Mouse (Mus musculus) liver, embryonic 12.5 days (tissue): ENCODE data around the gene Donson. TPM values are rescaled to one million over a fixed set of nuclear protein-coding genes. Genes with fewer than 3 reads are reported as not detected.

Experiments used
- ATAC-seq: fragments of 200-750 bp; cut with Nextera tagmentation; 2 replicates; pipeline ENCODE4 v1.8.0; 2017; ENCODE audit warnings: moderate number of reproducible peaks, mild to moderate bottlenecking, moderate library complexity
- H3K27ac ChIP-seq: fragments of 300-500 bp; sonication (generic); 2 replicates; pipeline ENCODE4 v1.5.1; 2016; ENCODE audit warnings: mild to moderate bottlenecking
- H3K27me3 ChIP-seq: fragments of 300-500 bp; sonication (generic); replicated peaks from 2 replicates; pipeline ENCODE4 v1.6.1; 2016; ENCODE audit warnings: mild to moderate bottlenecking, moderate library complexity
- H3K36me3 ChIP-seq: fragments of 300-500 bp; sonication (generic); 2 replicates; pipeline ENCODE4 v1.6.1; 2016; ENCODE audit warnings: mild to moderate bottlenecking, moderate library complexity
- H3K4me1 ChIP-seq: fragments of 300-500 bp; sonication (generic); 2 replicates; pipeline ENCODE4 v1.6.1; 2016
- H3K4me2 ChIP-seq: fragments of 300-500 bp; sonication (generic); 2 replicates; pipeline ENCODE4 v1.6.1; 2016; ENCODE audit warnings: mild to moderate bottlenecking, moderate library complexity
- H3K4me3 ChIP-seq: fragments of 300-500 bp; sonication (generic); 2 replicates; pipeline ENCODE4 v1.5.1; 2016; ENCODE audit warnings: mild to moderate bottlenecking, moderate library complexity
- H3K9ac ChIP-seq: fragments of 300-500 bp; sonication (generic); 2 replicates; pipeline ENCODE4 v1.6.1; 2016; ENCODE audit warnings: mild to moderate bottlenecking, moderate library complexity
- H3K9me3 ChIP-seq: fragments of 300-500 bp; sonication (generic); replicated peaks from 2 replicates; pipeline ENCODE4 v1.6.1; 2016; ENCODE audit warnings: mild to moderate bottlenecking, moderate library complexity
- WGBS: fragments of 180-500 bp; shearing (Covaris S2); methylation state at CpG from one replicate; pipeline ENCODE4 v1.1.7; 2016; ENCODE audit not compliant: insufficient replicate concordance; 5-methylcytosine and 5-hydroxymethylcytosine counted together
- polyA plus RNA-seq: library from polyadenylated mRNA; unstranded; fragments of >200 nt; fragmentation: Nextera tagmentation; extraction: Ambion mirVana; gene quantifications from 2 replicates; pipeline ENCODE4 v1.2.1, GENCODE M21; 2016

Gene Donson
- polyA plus RNA-seq, 1 experiment from 2014 or later, result 54.9 TPM

DNA sequence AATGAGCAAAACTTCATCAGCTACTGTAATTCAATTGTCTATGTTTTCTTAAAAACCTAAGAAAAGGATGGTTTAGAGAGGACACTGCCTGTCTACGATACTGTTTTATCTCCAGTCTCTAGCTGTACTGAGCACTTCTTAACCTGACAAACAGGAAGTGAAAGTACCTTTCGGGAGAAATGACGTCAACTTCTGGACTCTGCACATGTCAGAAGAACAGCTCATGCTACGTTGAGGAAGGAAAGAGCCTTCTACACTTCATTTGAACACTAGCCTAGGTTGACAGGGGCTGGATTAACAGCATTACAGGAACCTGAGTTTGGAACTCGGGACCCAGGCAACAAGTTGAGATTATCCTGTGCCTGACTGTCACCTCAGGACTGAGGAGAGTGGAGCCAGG lies 3.0 kb downstream of the Donson start:
- H3K27me3 ChIP-seq, result no peaks in the 10 kb centered on the region
- no peak overlapping the region for H3K27ac ChIP-seq
- peaks cover 41% of the 10 kb centered on the region for H3K4me1 ChIP-seq
- peaks cover 68% of the 10 kb centered on the region for H3K36me3 ChIP-seq
- no peaks in the 10 kb centered on the region for H3K9me3 ChIP-seq
- H3K4me2 ChIP-seq, result peak overlapping the region; percentile 97
- ATAC-seq, result no peak
- 51% methylated on average over 5 of the region's 5 CpGs for WGBS
- H3K4me3 ChIP-seq, result no peak overlapping the region
- no peak overlapping the region for H3K9ac ChIP-seq

DNA sequence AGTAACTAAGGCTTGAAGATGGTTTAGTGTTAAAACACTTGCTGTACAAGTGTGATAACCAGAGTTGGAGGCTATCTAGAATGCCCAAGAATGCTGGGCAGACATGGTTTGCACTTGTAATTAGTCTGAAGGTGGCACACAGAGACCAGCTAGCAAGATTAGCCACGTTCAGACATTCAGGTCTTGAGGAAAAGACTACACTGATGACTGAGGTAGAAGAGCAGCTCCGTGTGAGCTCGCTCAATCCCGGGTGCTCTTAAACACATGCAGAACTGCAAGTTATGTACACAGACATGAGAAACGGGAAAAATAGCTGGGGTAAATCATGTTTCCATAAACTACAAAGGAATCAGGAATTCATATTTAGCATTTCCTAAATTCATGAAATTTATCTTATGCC lies 7.9 kb downstream of the Donson start:
- Histone ChIP-seq H3K4me1 (peaks cover 5% of the 10 kb centered on the region), H3K36me3 (peaks cover 99% of the 10 kb centered on the region), H3K9ac (no peak overlapping the region), H3K4me2 (no peak overlapping the region), H3K4me3 (no peak overlapping the region), H3K27me3 (no peaks in the 10 kb centered on the region), H3K27ac (no peak overlapping the region), H3K9me3 (no peaks in the 10 kb centered on the region)
- ATAC-seq, result no peak
- 77% methylated on average over 5 of the region's 5 CpGs for WGBS

DNA sequence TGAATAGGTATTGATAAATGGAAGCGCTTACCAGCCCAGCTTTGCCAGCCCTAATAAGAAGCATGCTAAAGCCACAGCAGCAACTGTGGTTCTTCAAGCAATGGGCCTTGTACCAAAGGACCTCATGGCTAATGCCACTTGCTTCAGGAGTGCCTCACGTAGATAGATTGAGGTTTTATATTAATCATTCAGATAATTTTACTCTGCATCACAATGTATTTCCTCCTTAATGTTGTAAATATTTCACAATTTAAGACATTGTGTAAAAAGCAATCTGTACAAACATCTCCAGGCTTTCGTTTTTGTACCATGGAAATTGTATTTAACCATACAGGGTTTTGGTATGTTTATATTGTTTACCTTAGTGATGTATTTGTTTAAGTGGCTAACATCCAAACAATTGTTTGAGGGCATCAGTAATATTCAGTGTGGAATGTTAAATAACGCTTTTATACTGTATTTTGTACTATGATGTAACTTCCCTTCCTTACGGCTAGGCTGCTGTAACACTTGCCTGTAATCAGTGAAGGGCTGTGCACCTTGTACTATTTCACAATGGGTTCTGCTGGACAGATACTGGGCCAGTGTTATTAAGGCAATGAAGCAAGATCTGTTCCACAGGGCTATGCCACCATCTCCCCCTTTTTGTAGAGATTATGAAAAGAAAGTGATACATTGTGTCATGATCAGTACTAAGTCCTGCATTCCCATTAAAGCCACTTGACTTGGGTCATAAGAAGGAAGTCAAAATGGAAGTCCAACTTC lies 10.2 kb downstream of the Donson start:
- no peak overlapping the region for H3K4me2 ChIP-seq
- WGBS, result 84% methylated on average over 5 of the region's 5 CpGs
- no peaks in the 10 kb centered on the region for H3K4me1 ChIP-seq
- no peak overlapping the region for H3K9ac ChIP-seq
- no peaks in the 10 kb centered on the region for H3K27me3 ChIP-seq
- ATAC-seq, result peak; percentile 62; the same call in 1 of the 2 replicates
- no peak overlapping the region for H3K27ac ChIP-seq
- no peak overlapping the region for H3K4me3 ChIP-seq
- H3K9me3 ChIP-seq, result no peaks in the 10 kb centered on the region
- H3K36me3 ChIP-seq, result peaks cover 98% of the 10 kb centered on the region

DNA sequence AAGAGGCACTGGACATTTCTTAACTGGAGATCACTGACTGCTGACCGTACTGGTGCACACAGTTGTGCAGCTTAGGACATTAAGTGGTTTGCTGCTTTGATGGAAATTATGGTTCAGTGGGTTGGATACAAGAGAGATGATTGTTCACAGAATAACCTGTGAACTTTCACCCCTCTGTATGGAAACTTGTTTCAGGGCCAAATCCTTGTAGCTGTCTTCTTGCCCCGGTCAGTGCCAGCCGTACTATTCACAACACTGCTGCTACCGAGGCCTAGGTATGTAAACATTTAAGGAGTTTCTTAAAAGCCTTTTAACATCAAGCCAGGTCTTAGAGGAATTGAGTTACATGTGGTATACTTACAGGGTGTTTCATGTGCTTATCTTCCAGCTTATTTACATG lies 14.1 kb downstream of the Donson start:
- H3K27me3 ChIP-seq, result no peaks in the 10 kb centered on the region
- H3K9me3 ChIP-seq, result no peaks in the 10 kb centered on the region
- peaks cover 98% of the 10 kb centered on the region for H3K36me3 ChIP-seq
- no peaks in the 10 kb centered on the region for H3K4me1 ChIP-seq
- ATAC-seq, result no peak
- H3K4me2 ChIP-seq, result no peak overlapping the region
- no peak overlapping the region for H3K4me3 ChIP-seq
- no peak overlapping the region for H3K9ac ChIP-seq
- WGBS, result 87% methylated on average over 4 of the region's 4 CpGs
- no peak overlapping the region for H3K27ac ChIP-seq

DNA sequence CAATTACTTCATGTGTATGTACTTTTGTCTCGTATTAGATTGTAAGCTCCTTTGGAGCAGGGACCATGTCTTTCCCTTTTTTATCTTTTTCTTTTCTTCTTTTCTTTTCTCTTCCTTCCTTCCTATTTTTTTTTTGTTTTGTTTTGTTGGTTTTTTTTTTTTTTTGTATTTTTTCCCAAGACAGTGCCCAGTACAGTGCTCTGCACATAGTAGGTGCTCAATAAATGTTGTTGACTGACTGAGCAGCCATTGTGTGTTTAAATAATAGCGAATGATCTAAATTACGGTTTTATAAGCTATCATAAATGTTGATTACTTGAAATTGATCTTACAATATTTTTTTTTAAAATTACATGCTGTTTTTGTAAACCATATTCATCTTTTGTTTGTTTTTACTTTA lies 24.8 kb downstream of the Donson start:
- Histone ChIP-seq H3K9ac (no peak overlapping the region), H3K27me3 (no peaks in the 10 kb centered on the region), H3K4me1 (no peaks in the 10 kb centered on the region), H3K27ac (no peak overlapping the region), H3K4me3 (no peak overlapping the region), H3K4me2 (no peak overlapping the region), H3K9me3 (peaks cover 13% of the 10 kb centered on the region; the same call in 1 of the 2 replicates), H3K36me3 (peaks cover 95% of the 10 kb centered on the region)
- WGBS, result 89% methylated on average over 3 of the region's 3 CpGs
- no peak for ATAC-seq

DNA sequence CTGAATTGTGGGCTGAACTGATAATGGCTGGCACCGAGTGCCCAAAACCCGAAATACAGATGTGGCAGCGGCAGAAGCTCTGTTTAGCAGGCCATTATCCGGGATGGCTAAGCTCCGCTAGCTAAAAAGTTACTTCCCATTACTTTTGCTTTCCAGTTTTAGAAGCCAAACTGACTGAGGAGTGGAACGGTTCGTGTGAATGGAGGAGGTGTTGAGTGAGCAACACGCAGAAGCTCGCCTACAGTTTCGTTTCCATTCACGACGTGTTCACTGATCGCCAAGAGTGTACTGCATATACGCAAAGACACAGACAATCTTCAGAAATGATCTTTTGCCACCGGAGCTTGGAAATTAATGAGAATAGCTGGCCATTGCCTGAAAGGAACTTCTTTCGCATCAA lies 26.2 kb downstream of the Donson start:
- Histone ChIP-seq H3K36me3 (peaks cover 99% of the 10 kb centered on the region), H3K27ac (no peak overlapping the region), H3K9ac (no peak overlapping the region), H3K27me3 (no peaks in the 10 kb centered on the region), H3K9me3 (peaks cover 21% of the 10 kb centered on the region; the same call in 1 of the 2 replicates), H3K4me2 (no peak overlapping the region), H3K4me1 (no peaks in the 10 kb centered on the region), H3K4me3 (no peak overlapping the region)
- WGBS, result 94% methylated on average over 16 of the region's 16 CpGs
- no peak for ATAC-seq

DNA sequence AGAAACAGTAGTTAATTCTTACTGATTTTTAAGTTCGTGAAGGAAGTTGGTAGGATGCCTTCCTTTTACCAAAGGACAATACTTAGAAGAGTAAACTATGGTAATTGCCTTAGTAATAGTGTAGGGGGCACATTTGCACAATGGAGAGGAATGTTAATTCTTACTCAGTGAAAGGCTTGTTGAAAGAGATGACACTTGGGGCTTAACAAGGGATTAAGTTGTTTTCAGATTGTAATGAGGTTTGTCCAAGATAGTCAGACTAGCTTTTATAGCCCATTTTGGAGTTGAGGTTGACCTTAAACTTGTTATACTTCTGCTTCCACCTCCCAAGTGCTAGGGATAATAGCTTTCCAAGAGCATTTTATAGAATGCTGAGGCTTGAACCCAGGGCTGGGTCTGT lies 27.2 kb downstream of the Donson start:
- whole genome bisulfite sequencing, result 74% methylated on average over 1 of the region's 1 CpGs
- Histone ChIP-seq H3K27me3 (no peaks in the 10 kb centered on the region), H3K9me3 (peaks cover 21% of the 10 kb centered on the region; the same call in 1 of the 2 replicates)

DNA sequence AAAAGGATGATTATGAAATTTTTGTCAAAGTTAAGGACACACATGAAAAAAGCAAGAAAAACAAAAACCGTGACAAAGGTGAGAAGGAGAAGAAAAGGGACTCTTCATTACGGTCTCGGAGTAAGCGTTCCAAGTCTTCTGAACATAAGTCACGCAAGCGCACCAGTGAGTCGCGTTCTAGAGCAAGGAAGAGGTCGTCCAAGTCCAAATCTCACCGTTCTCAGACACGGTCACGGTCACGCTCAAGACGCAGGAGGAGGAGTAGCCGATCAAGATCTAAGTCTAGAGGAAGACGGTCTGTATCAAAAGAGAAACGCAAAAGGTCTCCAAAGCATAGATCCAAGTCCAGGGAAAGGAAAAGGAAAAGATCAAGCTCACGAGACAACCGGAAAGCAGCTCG lies 28.8 kb downstream of the Donson start:
- ATAC-seq, result no peak
- Histone ChIP-seq H3K4me3 (no peak overlapping the region), H3K27me3 (no peaks in the 10 kb centered on the region), H3K27ac (no peak overlapping the region), H3K9ac (no peak overlapping the region), H3K4me2 (no peak overlapping the region), H3K4me1 (no peaks in the 10 kb centered on the region), H3K36me3 (peaks cover 99% of the 10 kb centered on the region), H3K9me3 (peaks cover 21% of the 10 kb centered on the region; the same call in 1 of the 2 replicates)
- WGBS, result 94% methylated on average over 20 of the region's 20 CpGs

More for the DNA sequence above, 27.2 kb downstream of the Donson start:
- peaks cover 99% of the 10 kb centered on the region for H3K36me3 ChIP-seq
- H3K4me1 ChIP-seq, result no peaks in the 10 kb centered on the region
- H3K4me3 ChIP-seq, result no peak overlapping the region
- no peak overlapping the region for H3K4me2 ChIP-seq
- H3K27ac ChIP-seq, result no peak overlapping the region
- H3K9ac ChIP-seq, result no peak overlapping the region
- no peak for ATAC-seq

DNA sequence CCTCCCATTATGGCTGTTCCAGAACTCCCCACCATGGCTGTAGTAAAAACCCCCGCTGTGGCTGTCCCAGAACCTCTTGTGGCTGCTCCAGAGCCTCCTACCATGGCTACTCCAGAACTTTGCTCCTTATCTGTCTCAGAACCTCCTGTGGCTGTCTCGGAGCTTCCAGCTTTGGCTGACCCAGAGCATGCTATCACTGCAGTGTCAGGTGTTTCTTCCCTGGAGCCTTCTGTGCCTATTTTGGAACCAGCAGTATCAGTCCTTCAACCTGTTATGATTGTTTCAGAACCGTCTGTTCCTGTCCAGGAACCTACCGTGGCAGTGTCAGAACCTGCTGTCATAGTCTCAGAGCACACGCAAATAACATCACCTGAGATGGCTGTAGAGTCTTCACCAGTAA lies 30.1 kb downstream of the Donson start:
- H3K4me2 ChIP-seq, result no peak overlapping the region
- no peak for ATAC-seq

DNA sequence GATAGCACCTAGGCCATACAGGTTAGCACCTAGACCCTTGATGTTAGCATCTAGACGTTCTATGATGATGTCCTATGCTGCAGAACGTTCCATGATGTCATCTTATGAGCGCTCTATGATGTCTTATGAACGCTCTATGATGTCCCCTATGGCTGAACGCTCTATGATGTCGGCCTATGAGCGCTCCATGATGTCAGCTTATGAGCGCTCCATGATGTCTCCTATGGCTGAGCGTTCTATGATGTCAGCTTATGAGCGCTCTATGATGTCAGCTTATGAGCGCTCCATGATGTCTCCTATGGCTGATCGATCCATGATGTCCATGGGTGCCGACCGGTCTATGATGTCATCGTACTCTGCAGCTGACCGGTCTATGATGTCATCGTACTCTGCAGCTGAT lies 31.3 kb downstream of the Donson start:
- peaks cover 95% of the 10 kb centered on the region for H3K36me3 ChIP-seq
- peak; percentile 36; the same call in 1 of the 2 replicates for ATAC-seq
- no peaks in the 10 kb centered on the region for H3K27me3 ChIP-seq
- H3K4me1 ChIP-seq, result peaks cover 4% of the 10 kb centered on the region; the same call in 1 of the 2 replicates
- no peak overlapping the region for H3K4me3 ChIP-seq
- 96% methylated on average over 17 of the region's 17 CpGs for WGBS
- H3K4me2 ChIP-seq, result no peak overlapping the region
- peaks cover 21% of the 10 kb centered on the region; the same call in 1 of the 2 replicates for H3K9me3 ChIP-seq
- no peak overlapping the region for H3K9ac ChIP-seq
- H3K27ac ChIP-seq, result no peak overlapping the region

More for the DNA sequence above, 30.1 kb downstream of the Donson start:
- Histone ChIP-seq H3K36me3 (peaks cover 99% of the 10 kb centered on the region), H3K4me1 (no peaks in the 10 kb centered on the region), H3K27ac (no peak overlapping the region), H3K9me3 (peaks cover 21% of the 10 kb centered on the region; the same call in 1 of the 2 replicates), H3K27me3 (no peaks in the 10 kb centered on the region), H3K9ac (no peak overlapping the region), H3K4me3 (no peak overlapping the region)
- 92% methylated on average over 5 of the region's 5 CpGs for WGBS

DNA sequence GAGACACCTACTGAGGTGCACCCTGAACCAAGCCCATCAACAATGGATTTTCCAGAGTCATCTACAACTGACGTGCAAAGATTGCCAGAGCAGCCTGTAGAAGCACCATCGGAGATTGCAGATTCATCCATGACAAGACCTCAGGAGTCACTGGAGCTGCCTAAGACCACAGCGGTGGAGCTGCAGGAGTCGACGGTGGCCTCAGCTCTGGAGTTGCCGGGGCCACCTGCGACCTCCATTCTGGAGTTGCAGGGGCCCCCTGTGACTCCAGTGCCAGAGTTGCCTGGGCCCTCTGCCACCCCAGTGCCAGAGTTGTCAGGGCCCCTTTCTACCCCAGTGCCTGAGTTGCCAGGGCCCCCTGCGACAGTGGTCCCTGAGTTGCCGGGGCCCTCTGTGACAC lies 33.3 kb downstream of the Donson start:
- Histone ChIP-seq H3K27ac (no peak overlapping the region), H3K4me3 (no peak overlapping the region), H3K4me1 (peaks cover 14% of the 10 kb centered on the region), H3K4me2 (no peak overlapping the region), H3K27me3 (no peaks in the 10 kb centered on the region), H3K9me3 (peaks cover 21% of the 10 kb centered on the region; the same call in 1 of the 2 replicates), H3K36me3 (peaks cover 93% of the 10 kb centered on the region), H3K9ac (no peak overlapping the region)
- no peak for ATAC-seq
- WGBS, result 92% methylated on average over 9 of the region's 9 CpGs

DNA sequence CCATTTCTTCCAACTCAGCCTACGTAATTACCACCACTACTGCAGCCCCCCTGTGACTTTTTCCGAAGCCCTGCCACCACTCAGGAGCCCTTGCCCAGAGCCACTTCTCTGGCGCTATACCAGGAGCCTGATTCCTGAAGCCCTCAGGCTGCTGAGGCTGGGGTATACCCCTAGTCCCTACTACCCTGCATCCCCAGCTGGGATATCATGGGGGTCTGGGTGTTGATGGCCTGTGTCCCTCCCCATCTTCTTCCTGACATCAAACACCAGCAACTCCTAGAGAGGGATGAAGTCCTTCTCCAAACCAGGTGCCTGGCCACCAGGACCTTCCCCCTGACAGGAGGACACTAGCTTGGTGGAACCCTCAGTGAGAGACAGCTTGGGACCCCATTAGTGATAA lies 36.4 kb downstream of the Donson start:
- Histone ChIP-seq H3K4me3 (no peak overlapping the region), H3K9me3 (no peaks in the 10 kb centered on the region), H3K36me3 (peaks cover 64% of the 10 kb centered on the region), H3K27me3 (no peaks in the 10 kb centered on the region), H3K4me1 (peaks cover 22% of the 10 kb centered on the region), H3K9ac (no peak overlapping the region), H3K27ac (no peak overlapping the region), H3K4me2 (no peak overlapping the region)
- 96% methylated on average over 3 of the region's 3 CpGs for WGBS
- no peak for ATAC-seq
